Mouse (Mus musculus) layer of hippocampus, postnatal 36 days (tissue): ENCODE measurements around the gene Atp6v1fnb. TPM values are rescaled to one million over a fixed set of nuclear protein-coding genes. Genes with fewer than 3 reads are reported as not detected.

Source experiments
- total RNA-seq, 2 experiments: library from RNA; stranded (reverse); gene quantifications; 2 replicates each; pipeline ENCODE4 v1.2.3; 2021

The Atp6v1fnb gene
- total RNA-seq, 2 experiments from 2014 or later = 1.2 to 2.0 TPM

Other genes starting within 250 kb of the Atp6v1fnb start
- gene Hilpda, start 198.9 kb upstream of the Atp6v1fnb start, total RNA-seq = 1 to 10 TPM; 5.9 to 6.2 TPM
- gene Fam71f2, start 191.8 kb upstream of the Atp6v1fnb start, total RNA-seq = under 1 TPM; 0.60 to 0.86 TPM
- not detected for gene Fam71f1, start 152.3 kb upstream of the Atp6v1fnb start, total RNA-seq
- gene Calu, start 123.4 kb upstream of the Atp6v1fnb start, total RNA-seq = 10 to 100 TPM; 67.7 to 70.1 TPM
- not detected for gene Opn1sw, start 83.0 kb upstream of the Atp6v1fnb start, total RNA-seq
- 10 to 100 TPM; 62.7 to 64.8 TPM for gene Ccdc136, start 75.1 kb upstream of the Atp6v1fnb start, total RNA-seq
- gene Flnc, start 38.2 kb upstream of the Atp6v1fnb start, total RNA-seq = 1 to 10 TPM; 1.1 to 1.2 TPM
- gene Atp6v1f, start 3.7 kb upstream of the Atp6v1fnb start, total RNA-seq = 100 to 1,000 TPM; 242 to 264 TPM
- gene Kcp, start 36.5 kb downstream of the Atp6v1fnb start, total RNA-seq = 1 to 10 TPM; 1.7 to 1.9 TPM
- 1 to 10 TPM; 4.5 to 4.8 TPM for gene Irf5, start 55.2 kb downstream of the Atp6v1fnb start, total RNA-seq
- 10 to 100 TPM; 72.3 to 73.1 TPM for gene Tnpo3, start 138.4 kb downstream of the Atp6v1fnb start, total RNA-seq
- gene Tspan33, start 222.8 kb downstream of the Atp6v1fnb start, total RNA-seq = 10 to 100 TPM; 34.4 to 36.3 TPM